Mouse (Mus musculus) brain, embryonic 14.5 days (tissue): ENCODE measurements around the gene Tex36. TPM values are rescaled to one million over a fixed set of nuclear protein-coding genes. Genes with fewer than 3 reads are reported as not detected.

ENCODE experiments used
- DNase-seq: peaks from one replicate; pipeline ENCODE4 v3.0.0-alpha.2; 2011; ENCODE audit warnings: low read depth
- CTCF ChIP-seq: fragments of 200-500 bp; IDR thresholded peaks from 2 replicates; pipeline ENCODE4 v1.5.1; 2012; ENCODE audit warnings: inconsistent platforms, mild to moderate bottlenecking, moderate library complexity, borderline replicate concordance; ENCODE audit not compliant: insufficient read depth, insufficient read length; ENCODE audit errors: extremely low read depth
- POLR2A ChIP-seq: fragments of 200-500 bp; IDR thresholded peaks from 2 replicates; pipeline ENCODE4 v1.6.1; 2012; ENCODE audit warnings: mild to moderate bottlenecking, inconsistent platforms, borderline replicate concordance; ENCODE audit not compliant: poor library complexity, insufficient read depth, insufficient read length, severe bottlenecking; ENCODE audit errors: extremely low read depth
- polyA plus RNA-seq: library from polyadenylated mRNA; depleted of rRNA; stranded (reverse); fragments of >200 nt; gene quantifications from 2 replicates; pipeline ENCODE4 v1.2.3, GENCODE M21; 2012; rRNA removed

The Tex36 gene
- polyA plus RNA-seq, 1 experiment: 0.11 TPM

GRCm38 (mm10) chr7:133543131-133543530, 58.8 kb downstream of the Tex36 start:
- no peak for DNase-seq
- TF ChIP-seq CTCF (no peak), POLR2A (no peak)

DNA sequence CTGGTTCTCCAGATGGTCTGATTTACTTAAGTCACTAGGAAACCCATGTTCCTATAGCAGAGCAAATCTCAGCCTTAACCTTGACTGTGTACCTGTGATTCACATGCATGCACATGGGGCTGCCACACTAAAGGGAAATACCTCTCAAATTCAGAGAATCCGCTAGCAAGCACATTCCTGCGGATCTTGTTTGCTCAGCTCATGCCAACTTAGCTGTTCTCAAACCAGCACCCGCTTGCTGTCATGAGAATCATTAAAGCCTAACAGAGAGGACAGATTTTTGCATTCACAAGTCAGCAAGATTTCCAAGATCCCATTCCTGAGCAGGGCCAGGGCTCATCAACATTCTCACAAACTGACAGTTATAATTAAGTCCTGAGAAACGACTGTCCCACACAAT, 64.6 kb downstream of the Tex36 start:
- peak; percentile 34 for DNase-seq

More for the DNA sequence above, 64.6 kb downstream of the Tex36 start:
- TF ChIP-seq CTCF (no peak), POLR2A (no peak)

Other genes with a start within 250 kb of the Tex36 start
- gene Edrf1, start 35.4 kb upstream of the Tex36 start, polyA plus RNA-seq: 22.9 and 25.8 TPM in 2 replicates
- gene Mmp21, start 77.9 kb upstream of the Tex36 start, polyA plus RNA-seq: 0.04 TPM in 1 of 2 replicates, not detected in the other
- gene Bccip, start 107.2 kb upstream of the Tex36 start, polyA plus RNA-seq: 67.9 and 69.9 TPM in 2 replicates
- gene Uros, start 107.9 kb upstream of the Tex36 start, polyA plus RNA-seq: 34.9 and 47.5 TPM in 2 replicates
- gene Fank1, start 174.7 kb upstream of the Tex36 start, polyA plus RNA-seq: 4.4 and 4.7 TPM in 2 replicates
- 31.6 and 35.3 TPM in 2 replicates for gene Dhx32, start 180.6 kb upstream of the Tex36 start, polyA plus RNA-seq